9 mouse cellular contexts compared by ENCODE assay signal in genomic region chr7:108954185-108954584, GRCm38 (mm10). TPM values are rescaled to one million over a fixed set of nuclear protein-coding genes. Genes with fewer than 3 reads are reported as not detected.
DNase-seq lines count a peak whose midpoint lies in the region; ATAC-seq and TF ChIP-seq lines count a peak whose summit lies in the region.
"Had no signal": no experiment of that assay in that cellular context is flagged by ENCODE, and none has a peak within 500 bp of the region (broad histone marks: within the 10 kb centered on the region; RNA-seq: fewer than 3 reads in every experiment).

No protein-coding gene starts in this region.

- H3K27ac ChIP-seq in forebrain, embryonic 14.5 days (ENCODE audit: low read depth, low read length) = no peak overlapping the region
- no peak overlapping the region for H3K27ac ChIP-seq in forebrain, embryonic 15.5 days (replicated peaks)
- H3K27ac ChIP-seq in midbrain, embryonic 10.5 days (replicated peaks) = no peak overlapping the region
- H3K27ac ChIP-seq in midbrain, embryonic 13.5 days = no peak overlapping the region
- H3K27ac ChIP-seq in bone marrow macrophage, adult 2 months (ENCODE audit: insufficient read depth, low read depth, low read length) = no peak overlapping the region
- H3K27ac ChIP-seq in liver, postnatal 0 days (ENCODE audit: low read depth) = no peak overlapping the region

- WGBS in forebrain, embryonic 14.5 days = 63% methylated on average over 4 of the region's 4 CpGs
- WGBS in forebrain, embryonic 15.5 days = 60% methylated on average over 4 of the region's 4 CpGs
- WGBS in midbrain, embryonic 10.5 days = 57% methylated on average over 4 of the region's 4 CpGs
- 63% methylated on average over 4 of the region's 4 CpGs for WGBS in midbrain, embryonic 13.5 days
- 34% methylated on average over 4 of the region's 4 CpGs for WGBS in liver, postnatal 0 days (ENCODE audit: insufficient replicate concordance)

- no peaks in the 10 kb centered on the region for H3K36me3 ChIP-seq in forebrain, embryonic 14.5 days (ENCODE audit: control insufficient read depth, insufficient read depth, low read length)
- H3K36me3 ChIP-seq in forebrain, embryonic 15.5 days = no peaks in the 10 kb centered on the region
- H3K36me3 ChIP-seq in midbrain, embryonic 10.5 days = no peaks in the 10 kb centered on the region
- H3K36me3 ChIP-seq in midbrain, embryonic 13.5 days = no peaks in the 10 kb centered on the region
- no peaks in the 10 kb centered on the region for H3K36me3 ChIP-seq in liver, postnatal 0 days (replicated peaks; ENCODE audit: insufficient read depth, low read length)

- ATAC-seq in forebrain, embryonic 14.5 days = no peak
- ATAC-seq in forebrain, embryonic 15.5 days (replicated peaks) = no peak
- ATAC-seq in midbrain, embryonic 13.5 days = no peak
- ATAC-seq in liver, postnatal 0 days = no peak

- H3K4me3 ChIP-seq in forebrain, embryonic 14.5 days (ENCODE audit: low read depth, low read length) = no peak overlapping the region
- H3K4me3 ChIP-seq in forebrain, embryonic 15.5 days = no peak overlapping the region
- no peak overlapping the region for H3K4me3 ChIP-seq in midbrain, embryonic 10.5 days
- H3K4me3 ChIP-seq in midbrain, embryonic 13.5 days (replicated peaks) = no peak overlapping the region
- H3K4me3 ChIP-seq in bone marrow macrophage, adult 2 months (ENCODE audit: insufficient read depth, low read length) = no peak overlapping the region
- H3K4me3 ChIP-seq in liver, postnatal 0 days (ENCODE audit: low read depth, low read length) = no peak overlapping the region
- H3K4me3 ChIP-seq: megakaryocyte, embryonic 14.5 days had no signal

- peak; percentile 56 for TF ChIP-seq CTCF in bone marrow macrophage, adult 2 months (IDR thresholded peaks at IDR 0.05; ENCODE audit: low read depth, low read length)
- peak; percentile 67 for TF ChIP-seq CTCF in liver, postnatal 0 days (IDR thresholded peaks at IDR 0.05; ENCODE audit: low read depth)

- TF ChIP-seq EP300 in liver, postnatal 0 days (IDR thresholded peaks at IDR 0.05; ENCODE audit: low read depth) = no peak

- H3K27me3 ChIP-seq in forebrain, embryonic 14.5 days (replicated peaks; ENCODE audit: control insufficient read depth, insufficient read depth, low read length) = peaks cover 29% of the 10 kb centered on the region
- peaks cover 24% of the 10 kb centered on the region; the same call in 1 of the 2 replicates for H3K27me3 ChIP-seq in forebrain, embryonic 15.5 days
- peaks cover 53% of the 10 kb centered on the region for H3K27me3 ChIP-seq in midbrain, embryonic 10.5 days (ENCODE audit: low read depth, poor library complexity, severe bottlenecking)
- peaks cover 48% of the 10 kb centered on the region for H3K27me3 ChIP-seq in midbrain, embryonic 13.5 days
- peaks cover 36% of the 10 kb centered on the region for H3K27me3 ChIP-seq in liver, postnatal 0 days (ENCODE audit: insufficient read depth, low read length)

- peak; percentile 30 for DNase-seq in forebrain, embryonic 14.5 days (ENCODE audit: low spot score)
- DNase-seq in midbrain, embryonic 10.5 days (ENCODE audit: low spot score) = peak; percentile 41
- peak; percentile 61 for DNase-seq in liver, postnatal 0 days
- peak; percentile 16 to 26 for DNase-seq in thymus, postnatal 36 days
- no peak for DNase-seq in urinary bladder, adult 2 months (ENCODE audit: low spot score)

- no peaks in the 10 kb centered on the region for H3K9me3 ChIP-seq in forebrain, embryonic 14.5 days (replicated peaks; ENCODE audit: control insufficient read depth, low read length)
- no peaks in the 10 kb centered on the region for H3K9me3 ChIP-seq in forebrain, embryonic 15.5 days
- H3K9me3 ChIP-seq in midbrain, embryonic 10.5 days (replicated peaks) = no peaks in the 10 kb centered on the region
- H3K9me3 ChIP-seq in midbrain, embryonic 13.5 days = no peaks in the 10 kb centered on the region
- H3K9me3 ChIP-seq in liver, postnatal 0 days (ENCODE audit: low read length) = no peaks in the 10 kb centered on the region
- H3K9me3 ChIP-seq: megakaryocyte, embryonic 14.5 days had no signal

- no peaks in the 10 kb centered on the region for H3K4me1 ChIP-seq in forebrain, embryonic 14.5 days (ENCODE audit: control insufficient read depth, insufficient read depth, low read length)
- H3K4me1 ChIP-seq in forebrain, embryonic 15.5 days = peaks cover 19% of the 10 kb centered on the region
- peaks cover 26% of the 10 kb centered on the region for H3K4me1 ChIP-seq in midbrain, embryonic 10.5 days
- peaks cover 16% of the 10 kb centered on the region for H3K4me1 ChIP-seq in midbrain, embryonic 13.5 days (replicated peaks)
- peaks cover 4% of the 10 kb centered on the region; the same call in 1 of the 2 replicates for H3K4me1 ChIP-seq in bone marrow macrophage, adult 2 months (ENCODE audit: control insufficient read depth, insufficient read depth, low read length)
- peaks cover 2% of the 10 kb centered on the region; the same call in 1 of the 2 replicates for H3K4me1 ChIP-seq in liver, postnatal 0 days (ENCODE audit: insufficient read depth)

- no peak overlapping the region for H3K9ac ChIP-seq in forebrain, embryonic 14.5 days (ENCODE audit: low read length)
- H3K9ac ChIP-seq in forebrain, embryonic 15.5 days (replicated peaks) = no peak overlapping the region
- no peak overlapping the region for H3K9ac ChIP-seq in midbrain, embryonic 13.5 days (replicated peaks)
- no peak overlapping the region for H3K9ac ChIP-seq in liver, postnatal 0 days (replicated peaks)

- no peak for TF ChIP-seq POLR2A in bone marrow macrophage, adult 2 months (IDR thresholded peaks at IDR 0.05; ENCODE audit: borderline replicate concordance, low read depth, low read length)

- no peak overlapping the region for H3K4me2 ChIP-seq in forebrain, embryonic 14.5 days (ENCODE audit: low read length)
- H3K4me2 ChIP-seq in forebrain, embryonic 15.5 days (replicated peaks) = no peak overlapping the region
- H3K4me2 ChIP-seq in midbrain, embryonic 13.5 days (replicated peaks) = no peak overlapping the region
- no peak overlapping the region for H3K4me2 ChIP-seq in liver, postnatal 0 days (ENCODE audit: low read depth, low read length)

RNA-seq across cellular contexts. Expression of gene Tub, which starts 4.0 kb away (rescaled TPM):
- polyA plus RNA-seq in forebrain, embryonic 14.5 days (2014; fragmentation: Nextera tagmentation; extraction: Ambion mirVana) = 28.6 and 35.1 TPM in 2 replicates
- 42.2 and 49.3 TPM in 2 replicates for polyA plus RNA-seq in forebrain, embryonic 15.5 days (2015; fragmentation: Nextera tagmentation; extraction: Ambion mirVana)
- 5.4 and 8.9 TPM in 2 replicates for polyA plus RNA-seq in midbrain, embryonic 10.5 days (2016; fragmentation: Nextera tagmentation; extraction: Ambion mirVana)
- 37.9 and 40.9 TPM in 2 replicates for polyA plus RNA-seq in midbrain, embryonic 13.5 days (2015; fragmentation: Nextera tagmentation; extraction: Ambion mirVana)
- polyA plus RNA-seq in bone marrow macrophage, adult 2 months (2012; ENCODE audit: insufficient read depth, insufficient read length, missing spikeins) = 0.17 TPM in 1 of 2 replicates, not detected in the other
- not detected in 2 replicates for polyA plus RNA-seq in liver, postnatal 0 days (2015; fragmentation: Nextera tagmentation; extraction: Ambion mirVana)
- polyA plus RNA-seq in urinary bladder, adult 2 months (2012; rRNA removed) = 1.6 and 1.7 TPM in 2 replicates

RNA-seq across cellular contexts. Expression of gene Eif3f, which starts 20.0 kb away (rescaled TPM):
- 70.8 and 91.0 TPM in 2 replicates for polyA plus RNA-seq in forebrain, embryonic 14.5 days (2014; fragmentation: Nextera tagmentation; extraction: Ambion mirVana)
- 85.2 and 86.8 TPM in 2 replicates for polyA plus RNA-seq in forebrain, embryonic 15.5 days (2015; fragmentation: Nextera tagmentation; extraction: Ambion mirVana)
- 75.4 and 76.0 TPM in 2 replicates for polyA plus RNA-seq in midbrain, embryonic 10.5 days (2016; fragmentation: Nextera tagmentation; extraction: Ambion mirVana)
- 78.2 and 78.7 TPM in 2 replicates for polyA plus RNA-seq in midbrain, embryonic 13.5 days (2015; fragmentation: Nextera tagmentation; extraction: Ambion mirVana)
- 191 and 197 TPM in 2 replicates for polyA plus RNA-seq in bone marrow macrophage, adult 2 months (2012; ENCODE audit: insufficient read depth, insufficient read length, missing spikeins)
- 34.6 and 36.9 TPM in 2 replicates for polyA plus RNA-seq in liver, postnatal 0 days (2015; fragmentation: Nextera tagmentation; extraction: Ambion mirVana)
- 119 and 192 TPM in 2 replicates for polyA plus RNA-seq in urinary bladder, adult 2 months (2012; rRNA removed)

RNA-seq across cellular contexts. Expression of gene Nlrp10, which starts 24.2 kb away (rescaled TPM):
- not detected in 2 replicates for polyA plus RNA-seq in forebrain, embryonic 14.5 days (2014; fragmentation: Nextera tagmentation; extraction: Ambion mirVana)
- 0.04 TPM in 1 of 2 replicates, not detected in the other for polyA plus RNA-seq in forebrain, embryonic 15.5 days (2015; fragmentation: Nextera tagmentation; extraction: Ambion mirVana)
- not detected in 2 replicates for polyA plus RNA-seq in midbrain, embryonic 10.5 days (2016; fragmentation: Nextera tagmentation; extraction: Ambion mirVana)
- polyA plus RNA-seq in midbrain, embryonic 13.5 days (2015; fragmentation: Nextera tagmentation; extraction: Ambion mirVana) = not detected in 2 replicates
- 4.8 and 4.9 TPM in 2 replicates for polyA plus RNA-seq in bone marrow macrophage, adult 2 months (2012; ENCODE audit: insufficient read depth, insufficient read length, missing spikeins)
- not detected in 2 replicates for polyA plus RNA-seq in liver, postnatal 0 days (2015; fragmentation: Nextera tagmentation; extraction: Ambion mirVana)
- polyA plus RNA-seq in urinary bladder, adult 2 months (2012; rRNA removed) = 0.47 and 0.52 TPM in 2 replicates

RNA-seq across cellular contexts. Expression of gene Olfr519, which starts 60.0 kb away (rescaled TPM):
- polyA plus RNA-seq in forebrain, embryonic 14.5 days (2014; fragmentation: Nextera tagmentation; extraction: Ambion mirVana) = not detected in 2 replicates
- not detected in 2 replicates for polyA plus RNA-seq in forebrain, embryonic 15.5 days (2015; fragmentation: Nextera tagmentation; extraction: Ambion mirVana)
- polyA plus RNA-seq in midbrain, embryonic 10.5 days (2016; fragmentation: Nextera tagmentation; extraction: Ambion mirVana) = not detected in 2 replicates
- polyA plus RNA-seq in midbrain, embryonic 13.5 days (2015; fragmentation: Nextera tagmentation; extraction: Ambion mirVana) = not detected in 2 replicates
- not detected in 2 replicates for polyA plus RNA-seq in bone marrow macrophage, adult 2 months (2012; ENCODE audit: insufficient read depth, insufficient read length, missing spikeins)
- not detected in 2 replicates for polyA plus RNA-seq in liver, postnatal 0 days (2015; fragmentation: Nextera tagmentation; extraction: Ambion mirVana)
- polyA plus RNA-seq in urinary bladder, adult 2 months (2012; rRNA removed) = not detected in 2 replicates
